Mouse (Mus musculus) adrenal gland, adult 18-20 months (tissue): ENCODE measurements around the gene Tns4. TPM values are rescaled to one million over a fixed set of nuclear protein-coding genes. Genes with fewer than 3 reads are reported as not detected.

Experiments
- DNase-seq, 2 experiments: peaks; one replicate each; pipeline ENCODE4 v3.0.0; 2021 to 2022; ENCODE audit warnings: low spot score in 2 of 2
- long read RNA-seq, 2 experiments: library from polyadenylated mRNA; stranded (forward); transcript quantifications; one replicate each; pipeline ENCODE4 v2.0.0; 2021
- total RNA-seq, 2 experiments: library from RNA; stranded (reverse); gene quantifications; 1 replicate in 1 of 2; 2 replicates in 1 of 2; pipeline ENCODE4 v1.2.3; 2021

Tns4 gene
- total RNA-seq = under 1 TPM; 0.43 to 0.67 TPM
- long read RNA-seq, experiment 1, partial matches to known transcripts = 1 of 1 reads
- long read RNA-seq, experiment 1, other reads (novel, unspliced or antisense) = 0 of 1 reads
- long read RNA-seq, experiment 2 = 0 reads

DNA sequence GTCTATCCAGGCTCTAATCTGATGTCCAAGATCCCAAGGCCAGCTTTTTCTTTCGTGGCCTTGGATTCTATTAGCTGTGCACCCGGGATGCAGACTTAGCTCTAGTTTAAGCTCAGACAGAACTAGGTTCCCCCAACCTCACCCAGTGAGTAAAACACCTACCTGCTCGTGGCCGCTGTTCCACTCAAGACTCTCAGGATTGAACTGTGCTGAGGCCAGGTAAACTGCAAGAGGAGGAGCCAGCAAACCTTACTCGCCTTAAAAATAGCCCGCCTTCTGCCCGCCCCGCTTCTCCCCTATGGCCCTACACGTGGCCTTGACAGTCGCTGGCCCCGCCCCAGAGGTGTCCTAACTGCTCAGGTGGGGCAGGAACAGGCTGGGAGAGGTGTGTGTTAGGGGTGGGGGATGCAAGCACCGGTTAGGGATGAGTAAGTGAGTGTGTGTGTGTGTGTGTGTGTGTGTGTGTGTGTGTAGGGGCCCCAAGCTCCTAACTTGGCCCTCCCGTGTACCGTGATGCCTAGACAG, at the start of gene Tns4:
Gene Tns4, minus strand, starts transcription at position 230 of the 525 bp plus-strand sequence.
- DNase-seq = no peak

- no peak for DNase-seq
Measured at GRCm38 (mm10) chr11:99137385-99137784, 48.3 kb upstream of the Tns4 start.

DNA sequence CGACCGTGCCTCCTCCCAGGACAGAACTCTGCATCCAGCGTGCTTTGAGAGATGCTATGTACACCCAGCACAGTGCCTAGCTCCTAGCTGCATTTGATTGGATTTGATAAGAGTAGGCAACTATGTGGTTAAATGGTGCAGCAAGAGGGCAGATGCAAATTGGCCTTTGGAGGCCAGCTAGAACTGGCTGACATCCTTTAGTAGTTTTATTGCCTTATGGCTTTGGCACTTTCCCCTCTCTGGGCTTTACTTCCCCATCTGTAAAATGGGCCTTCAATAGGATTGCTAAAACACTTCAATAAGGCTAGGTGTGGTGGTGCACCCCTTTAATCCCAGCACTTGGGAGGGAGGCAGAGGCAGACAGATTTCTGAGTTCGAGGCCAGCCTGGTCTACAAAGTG, 47.9 kb upstream of the Tns4 start:
- DNase-seq = no peak

DNA sequence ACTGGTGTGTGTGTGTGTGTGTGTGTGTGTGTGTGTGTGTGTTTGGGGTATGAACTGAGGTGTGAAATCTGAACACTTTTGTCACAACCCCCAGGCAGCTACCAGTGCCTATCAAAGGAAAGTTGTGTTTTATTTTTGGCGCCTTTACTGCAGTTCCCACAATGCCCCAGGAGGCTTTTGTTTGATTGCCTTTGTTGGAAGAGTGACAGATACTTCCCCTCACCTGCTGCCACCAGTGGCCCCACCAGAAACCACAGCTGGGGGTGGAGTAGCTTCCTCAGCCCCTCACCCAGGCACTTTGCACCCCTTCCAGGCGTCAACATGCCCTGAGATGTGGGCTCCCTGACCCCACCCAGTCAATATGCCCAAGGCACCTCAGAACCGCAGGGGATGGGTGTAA, 47.3 kb upstream of the Tns4 start:
- no peak for DNase-seq

DNA sequence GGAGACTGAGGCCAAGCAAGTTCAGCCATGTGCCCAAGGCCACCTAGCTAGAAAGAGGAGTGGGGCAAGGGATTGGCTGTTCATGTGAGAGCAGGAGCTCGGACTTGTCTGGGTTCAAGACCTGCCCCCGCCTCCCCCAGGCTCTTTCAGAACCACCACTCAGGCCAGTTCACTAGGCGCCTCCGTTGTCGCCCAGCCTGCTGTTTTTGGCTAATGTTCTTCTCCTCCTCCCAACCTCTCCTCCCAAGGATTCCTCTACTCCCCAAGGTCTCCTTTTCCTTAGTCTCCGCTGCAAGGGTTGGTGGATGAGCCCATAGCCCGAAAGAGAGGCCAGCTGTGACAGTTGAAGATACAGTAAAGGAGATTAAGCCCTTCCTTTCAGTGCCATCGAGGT, 45.9 kb upstream of the Tns4 start:
- no peak for DNase-seq

GRCm38 (mm10) chr11:99134266-99135046, 45.4 kb upstream of the Tns4 start:
- DNase-seq = no peak

DNA sequence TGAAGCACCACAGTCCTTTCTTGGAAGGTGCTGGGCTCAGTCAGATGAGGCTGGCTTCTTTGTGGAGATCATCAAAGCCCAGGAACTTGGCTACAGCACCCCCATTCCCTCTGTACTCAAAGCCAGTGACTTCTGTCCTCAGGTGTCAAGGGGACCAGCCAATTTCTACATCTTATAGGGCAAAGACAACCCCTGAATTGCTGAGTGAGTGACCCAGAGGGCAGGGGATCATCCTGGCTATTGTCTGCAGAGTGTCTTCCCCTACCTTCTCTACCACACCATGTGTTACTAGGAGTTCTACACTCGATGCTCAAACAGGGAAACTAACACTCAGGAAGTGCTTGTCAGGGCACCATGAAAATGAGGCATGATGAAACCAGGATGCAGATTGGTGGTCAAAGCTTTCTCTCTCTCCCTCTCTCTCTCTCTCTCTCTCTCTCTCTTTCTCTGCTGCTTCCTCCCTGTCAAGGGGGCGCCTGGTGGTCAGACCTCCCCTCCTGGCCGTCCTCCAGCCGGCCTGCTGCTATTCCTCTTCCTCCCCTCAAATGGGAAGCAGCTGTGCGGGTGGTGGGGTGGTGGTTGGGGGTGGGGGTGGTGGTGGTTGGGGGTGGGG, 44.3 kb upstream of the Tns4 start:
- no peak for DNase-seq

DNA sequence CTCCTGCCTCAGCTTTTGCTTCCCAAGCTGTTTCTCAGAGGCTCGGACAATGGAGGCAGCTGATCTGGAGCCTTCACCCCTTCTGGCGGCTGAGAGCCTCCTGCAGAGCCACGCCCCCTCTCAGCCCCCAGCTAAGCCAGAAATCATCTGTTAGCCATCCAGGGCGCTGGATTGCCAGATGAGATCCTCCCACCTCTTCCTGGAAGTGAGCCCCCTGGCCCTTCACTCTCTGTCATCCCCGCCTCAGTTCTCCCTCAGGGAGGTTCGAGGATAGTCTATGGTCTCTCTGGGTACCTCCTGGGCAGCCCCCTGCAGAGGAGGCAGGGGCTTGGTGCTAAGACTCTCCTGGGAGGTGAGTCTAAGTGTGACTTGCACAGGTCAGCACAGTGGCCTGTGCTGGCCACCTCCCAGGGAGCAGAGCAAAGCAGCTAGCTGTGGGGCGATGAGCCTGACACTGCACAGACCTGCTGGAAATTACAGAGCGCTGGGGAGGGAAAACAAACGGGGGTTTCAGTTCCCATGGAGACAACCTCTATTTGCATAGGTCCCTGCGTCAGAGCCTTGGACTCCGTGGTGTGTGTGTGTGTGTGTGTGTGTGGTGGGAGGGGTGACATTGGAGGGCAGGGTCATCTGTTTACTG, 43.1 kb upstream of the Tns4 start:
- no peak for DNase-seq

GRCm38 (mm10) chr11:99131463-99131840, 42.3 kb upstream of the Tns4 start:
- DNase-seq = no peak

DNA sequence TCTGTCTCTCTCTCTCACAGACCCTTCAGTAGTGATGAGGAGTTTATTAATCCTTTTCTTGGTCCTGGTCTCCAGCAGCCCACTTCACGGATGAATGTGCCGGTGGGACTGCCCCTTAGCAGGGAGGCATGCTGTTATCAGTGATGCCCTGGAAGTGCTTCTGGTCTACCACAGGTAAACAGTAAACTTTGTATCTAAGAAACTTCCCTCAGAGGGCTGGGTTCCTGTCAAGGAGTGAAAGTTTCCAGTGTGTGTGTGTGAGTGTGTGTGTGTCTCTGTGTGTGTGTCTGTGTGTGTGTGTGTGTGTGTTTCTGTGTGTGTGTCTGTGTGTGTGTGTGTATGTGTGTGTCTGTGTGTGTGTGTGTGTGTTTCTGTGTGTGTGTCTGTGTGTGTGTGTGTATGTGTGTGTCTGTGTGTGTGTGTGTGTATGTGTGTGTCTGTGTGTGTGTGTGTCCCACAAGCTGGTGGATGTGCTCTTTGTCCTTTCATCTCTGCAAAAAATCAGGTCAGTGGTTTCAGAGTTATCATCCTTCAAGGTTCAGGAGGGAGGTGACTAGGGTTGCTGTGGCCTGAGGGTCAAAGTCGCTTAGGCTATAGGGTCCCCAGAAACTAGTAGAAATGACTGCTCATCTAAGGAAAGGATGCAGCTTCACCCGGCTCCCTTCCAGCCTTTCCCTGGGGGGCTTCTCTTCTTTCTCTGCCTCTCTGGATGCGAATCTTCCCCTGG, 41.8 kb upstream of the Tns4 start:
- no peak for DNase-seq

DNA sequence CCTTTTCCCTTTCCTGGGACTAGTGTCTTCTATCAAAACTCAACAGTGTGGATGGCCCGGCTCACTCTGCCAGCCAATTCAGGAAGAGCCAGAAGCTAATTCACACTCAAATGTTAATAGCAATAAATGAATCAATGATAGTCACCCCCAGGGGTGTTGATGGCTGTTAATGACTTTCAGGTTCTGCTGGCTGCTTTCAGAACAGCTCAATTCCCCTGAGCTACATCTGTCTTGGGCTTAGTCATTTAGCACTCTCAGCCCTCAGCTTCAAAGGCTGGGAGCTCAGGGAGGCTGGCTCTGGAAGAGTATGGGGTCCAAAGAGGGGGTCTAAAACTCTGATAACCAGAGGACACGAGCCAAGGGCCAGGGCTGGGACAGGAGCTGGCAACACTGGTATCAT, 40.2 kb upstream of the Tns4 start:
- no peak for DNase-seq

- no peak for DNase-seq
Measured at GRCm38 (mm10) chr11:99127785-99128682, 38.9 kb upstream of the Tns4 start.

GRCm38 (mm10) chr11:99126482-99127253, 37.6 kb upstream of the Tns4 start:
- DNase-seq = no peak

- no peak for DNase-seq
Measured at GRCm38 (mm10) chr11:99124635-99125029, 35.5 kb upstream of the Tns4 start.

DNA sequence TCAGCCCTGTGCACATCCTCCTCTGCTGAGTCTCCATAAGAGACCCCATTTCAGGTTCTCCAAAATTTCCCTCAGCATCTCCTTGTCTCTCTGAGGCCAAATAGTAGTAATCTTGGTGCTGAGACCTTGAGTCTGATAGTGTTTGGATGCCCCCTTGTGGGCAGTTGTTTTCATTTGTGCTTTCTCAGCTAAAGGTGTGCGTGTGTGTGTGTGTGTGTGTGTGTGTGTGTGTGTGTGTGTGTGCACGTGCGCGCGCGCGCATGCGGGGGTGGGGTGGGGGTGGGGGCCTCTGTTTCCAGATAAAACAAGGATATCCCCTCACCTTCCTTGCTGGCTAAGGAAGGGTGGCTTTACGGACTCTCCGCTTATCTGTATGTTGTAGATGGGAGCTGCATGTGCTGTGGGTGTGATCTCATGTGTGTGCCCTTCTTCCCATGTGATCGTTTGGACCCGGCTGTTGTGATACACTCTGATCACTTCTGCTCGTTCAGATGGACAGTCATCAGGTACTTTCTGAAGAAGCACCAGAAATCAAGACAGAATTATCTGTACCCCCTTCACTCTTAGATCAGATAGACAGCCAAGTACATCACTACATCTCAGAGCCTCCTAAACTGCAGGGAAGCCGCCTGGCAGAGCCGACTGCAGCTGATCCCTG, 35.0 kb upstream of the Tns4 start:
- no peak for DNase-seq

DNA sequence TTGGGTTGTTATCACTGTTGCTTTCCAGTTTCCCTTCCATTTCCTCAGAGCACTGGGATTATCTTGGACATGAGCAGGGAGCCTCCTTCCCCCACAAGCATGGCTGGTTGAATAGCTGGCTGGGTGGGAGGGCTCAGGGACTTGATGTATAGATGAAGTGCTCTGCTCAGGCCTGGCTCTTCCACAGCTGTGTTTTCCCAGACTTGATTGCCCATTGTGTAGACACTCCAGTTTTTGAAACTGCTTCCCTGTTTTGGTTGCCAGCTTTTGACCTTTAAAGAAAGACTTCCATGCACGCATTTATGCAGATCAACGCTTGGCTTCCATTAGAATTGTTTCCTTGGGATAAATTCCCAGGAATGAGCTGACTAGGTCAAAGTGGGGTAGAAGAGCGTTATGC, 33.6 kb upstream of the Tns4 start:
- no peak for DNase-seq

DNA sequence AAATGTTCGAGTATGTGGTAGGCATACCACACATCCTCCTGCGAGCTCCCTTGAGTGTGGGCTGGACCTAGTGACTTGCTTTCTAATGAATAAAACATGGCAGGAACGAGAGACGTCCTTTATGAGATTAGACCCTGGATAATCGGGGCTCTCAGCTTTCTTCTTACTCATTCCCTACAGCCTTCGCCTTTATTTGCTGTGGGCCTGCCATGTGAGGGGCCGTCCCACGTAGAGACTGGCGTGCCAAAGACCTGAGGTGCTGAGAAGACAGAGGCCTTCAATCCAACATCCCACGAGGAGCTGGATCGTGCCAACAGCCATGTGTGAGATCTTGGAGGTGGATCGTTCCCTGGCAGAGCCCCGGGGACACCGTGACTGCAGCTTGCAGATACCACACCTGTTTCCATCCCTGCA, 32.1 kb upstream of the Tns4 start:
- DNase-seq = no peak

DNA sequence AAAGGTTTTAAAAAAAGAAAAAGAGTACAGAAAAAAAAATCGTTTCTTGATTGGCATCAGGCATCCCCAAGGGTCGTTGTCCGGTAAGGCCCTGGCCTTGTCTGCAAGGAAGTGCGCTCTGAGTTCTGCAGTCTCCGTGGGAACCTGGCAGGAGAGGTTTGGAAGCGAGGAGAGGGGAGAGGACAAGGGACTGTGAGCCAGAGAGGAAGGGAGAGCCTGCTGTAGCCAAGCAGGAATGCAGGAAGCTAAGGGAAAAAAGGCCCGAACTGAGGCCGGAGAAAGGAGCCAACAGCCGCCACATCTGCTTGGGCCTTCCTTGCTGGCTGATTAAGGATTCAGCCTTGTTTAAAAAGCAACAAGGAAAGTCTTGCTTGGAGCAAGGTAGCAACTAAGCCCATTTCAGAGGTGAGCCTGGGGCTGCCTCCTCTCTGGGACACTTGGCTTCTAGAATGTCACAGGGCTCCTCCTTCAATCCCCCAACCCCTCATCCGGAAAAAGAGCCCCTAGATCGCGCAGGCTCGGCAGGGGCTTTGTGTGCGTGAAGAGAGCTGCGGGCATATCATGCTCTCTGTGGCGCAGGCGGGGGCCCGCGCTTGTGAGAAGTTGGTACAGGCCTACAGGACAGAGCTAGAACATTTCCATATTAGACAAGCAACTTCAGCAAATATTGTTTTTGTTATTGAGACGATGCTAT, 31.6 kb upstream of the Tns4 start:
- DNase-seq = no peak
